Mouse (Mus musculus): ENCODE data around the gene Rora.

Rora gene

GRCm38 (mm10) chr9:69137398-69137797 is 483.8 kb downstream of the Rora start:
- no peak for DNase-seq (ENCODE audit: low read depth, low spot score)

GRCm38 (mm10) chr9:69140144-69140543 is 486.6 kb downstream of the Rora start:
- peak; percentile 26 for DNase-seq (ENCODE audit: low read depth, low spot score)

GRCm38 (mm10) chr9:69141859-69142258 is 488.3 kb downstream of the Rora start:
- DNase-seq (ENCODE audit: low read depth, low spot score) = peak; percentile 53

GRCm38 (mm10) chr9:69146937-69147336 is 493.4 kb downstream of the Rora start:
- no peak for DNase-seq (ENCODE audit: low read depth, low spot score)

- no peak for DNase-seq (ENCODE audit: low read depth, low spot score)
These were observed 496.6 kb downstream of the Rora start for GRCm38 (mm10) chr9:69150224-69150623.

GRCm38 (mm10) chr9:69154684-69155083 is 501.1 kb downstream of the Rora start:
- no peak for DNase-seq (ENCODE audit: low read depth, low spot score)

GRCm38 (mm10) chr9:69155836-69156595 is 502.4 kb downstream of the Rora start:
- no peak for DNase-seq (ENCODE audit: low read depth, low spot score)

GRCm38 (mm10) chr9:69160818-69161217 is 507.2 kb downstream of the Rora start:
- no peak for DNase-seq (ENCODE audit: low read depth, low spot score)

- no peak for DNase-seq (ENCODE audit: low read depth, low spot score)
These were observed 511.1 kb downstream of the Rora start for GRCm38 (mm10) chr9:69164653-69165052.

GRCm38 (mm10) chr9:69165096-69165836 is 511.7 kb downstream of the Rora start:
- DNase-seq (ENCODE audit: low read depth, low spot score) = no peak

GRCm38 (mm10) chr9:69174061-69174460 is 520.5 kb downstream of the Rora start:
- DNase-seq (ENCODE audit: low read depth, low spot score) = no peak

- no peak for DNase-seq (ENCODE audit: low read depth, low spot score)
These were observed 521.0 kb downstream of the Rora start for GRCm38 (mm10) chr9:69174527-69175116.

- no peak for DNase-seq (ENCODE audit: low read depth, low spot score)
These were observed 523.4 kb downstream of the Rora start for GRCm38 (mm10) chr9:69176988-69177387.

GRCm38 (mm10) chr9:69179224-69179623 is 525.6 kb downstream of the Rora start:
- no peak for DNase-seq (ENCODE audit: low read depth, low spot score)

- no peak for DNase-seq (ENCODE audit: low read depth, low spot score)
These were observed 527.4 kb downstream of the Rora start for GRCm38 (mm10) chr9:69180961-69181360.

GRCm38 (mm10) chr9:69181411-69181810 is 527.8 kb downstream of the Rora start:
- no peak for DNase-seq (ENCODE audit: low read depth, low spot score)

GRCm38 (mm10) chr9:69183888-69184287 is 530.3 kb downstream of the Rora start:
- DNase-seq (ENCODE audit: low read depth, low spot score) = no peak

GRCm38 (mm10) chr9:69190726-69191125 is 537.1 kb downstream of the Rora start:
- DNase-seq (ENCODE audit: low read depth, low spot score) = no peak

- DNase-seq (ENCODE audit: low read depth, low spot score) = no peak
These were observed 538.9 kb downstream of the Rora start for GRCm38 (mm10) chr9:69192446-69192845.

GRCm38 (mm10) chr9:69194638-69195605 is 541.3 kb downstream of the Rora start:
- peak; percentile 49 for DNase-seq (ENCODE audit: low read depth, low spot score)

- no peak for DNase-seq (ENCODE audit: low read depth, low spot score)
These were observed 560.2 kb downstream of the Rora start for GRCm38 (mm10) chr9:69213796-69214195.

Data from mesoderm, embryonic 11.5 days (tissue).